Mouse (Mus musculus): ENCODE results near the gene Olfm1.

Olfm1 gene

DNA sequence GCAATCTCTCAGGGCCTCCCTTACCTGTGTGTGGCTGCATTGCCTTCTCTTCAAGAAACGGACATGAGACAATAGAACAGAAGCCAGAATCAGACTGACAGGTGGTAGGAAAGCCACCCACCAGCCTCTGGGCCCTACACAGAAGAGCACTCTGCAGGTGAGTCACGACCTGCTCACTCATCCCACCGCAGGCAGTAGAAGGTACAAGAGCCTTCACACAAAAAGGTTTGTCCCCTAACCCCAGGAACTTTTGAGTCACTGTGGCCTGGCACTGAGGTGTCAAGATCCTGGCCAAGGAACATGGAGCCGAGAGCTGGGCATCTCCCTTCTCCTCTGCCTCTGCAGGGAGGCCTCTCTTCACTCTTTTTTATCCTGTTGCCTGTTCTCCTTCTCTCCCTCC, 42.3 kb downstream of the Olfm1 start:
- DNase-seq (ENCODE audit: low spot score in 2 of 2), result no peak

GRCm38 (mm10) chr2:28236447-28236846, 43.7 kb downstream of the Olfm1 start:
- no peak for DNase-seq (ENCODE audit: low spot score in 2 of 2)

DNA sequence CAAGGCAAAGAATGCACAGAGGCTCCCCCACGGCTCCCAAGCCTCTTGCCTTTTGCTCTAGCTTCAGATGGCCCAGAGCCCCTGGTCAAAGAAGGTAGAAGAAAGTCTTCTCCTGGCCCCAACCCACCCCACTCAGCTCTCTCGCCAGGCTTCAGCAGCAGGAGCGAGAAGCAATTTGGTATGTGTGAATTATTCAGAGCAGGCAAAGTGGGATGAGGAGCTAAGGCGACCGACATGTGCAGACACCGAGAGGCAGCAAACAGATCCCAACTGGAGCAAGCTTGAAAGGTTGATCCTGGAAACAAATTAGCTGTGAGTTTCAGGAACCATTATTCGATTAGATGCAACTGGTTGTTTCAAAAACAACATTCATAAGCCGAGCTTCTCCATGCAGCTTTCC, 46.8 kb downstream of the Olfm1 start:
- DNase-seq (ENCODE audit: low spot score in 2 of 2), result no peak

DNA sequence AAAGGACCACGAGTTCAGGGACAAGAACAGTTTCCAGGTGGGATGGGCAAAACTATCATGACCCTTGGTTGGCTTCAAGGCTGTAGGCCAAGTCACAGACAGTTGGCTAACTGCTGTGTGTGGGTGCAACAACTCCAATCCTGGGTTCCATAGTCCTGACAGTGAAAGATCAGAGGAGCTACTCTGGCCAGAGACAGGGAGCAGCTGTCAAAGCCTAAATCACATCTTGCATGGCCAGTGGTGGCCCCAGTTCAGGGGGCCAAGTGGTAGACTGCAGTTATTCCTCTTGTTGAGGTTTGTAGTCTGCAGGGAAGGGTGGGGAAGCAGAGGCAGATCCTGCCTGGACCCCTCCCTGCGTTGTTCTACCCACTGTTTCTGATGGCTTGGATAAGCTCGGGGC, 48.1 kb downstream of the Olfm1 start:
- no peak for DNase-seq (ENCODE audit: low spot score in 2 of 2)

DNA sequence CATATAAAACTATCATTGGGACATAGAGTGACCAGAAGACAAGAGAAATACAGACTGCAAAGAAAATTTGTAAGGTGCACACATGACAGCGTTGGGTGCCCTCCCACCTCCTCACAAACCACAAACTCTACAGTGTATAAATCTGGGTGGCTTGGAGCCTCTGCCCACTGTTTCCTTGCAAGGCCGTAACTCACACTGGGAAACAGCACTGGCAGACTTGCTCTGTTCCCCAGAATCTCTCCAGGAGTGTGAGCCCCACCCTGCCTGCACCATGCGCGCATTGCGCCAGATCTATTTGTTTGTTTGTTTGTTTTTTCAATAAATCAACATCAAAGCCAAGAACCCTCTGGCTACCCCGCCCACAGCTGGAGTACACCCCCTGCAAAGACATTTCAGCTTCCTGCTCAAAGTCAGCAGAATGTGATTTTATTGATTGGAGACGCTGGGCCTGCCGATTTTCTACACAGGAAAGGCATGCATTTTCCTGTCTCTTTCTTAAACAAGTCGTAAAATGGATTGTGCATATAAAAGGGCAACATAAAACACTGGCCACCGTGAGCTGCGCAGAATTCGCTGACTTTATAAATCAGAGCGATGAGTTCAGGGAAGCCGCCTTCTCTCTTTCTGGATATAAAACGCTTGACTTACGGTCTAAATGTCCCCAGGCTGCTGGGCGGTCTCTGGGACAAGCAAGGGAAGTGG, 48.9 kb downstream of the Olfm1 start:
- no peak for DNase-seq (ENCODE audit: low spot score in 2 of 2)

DNA sequence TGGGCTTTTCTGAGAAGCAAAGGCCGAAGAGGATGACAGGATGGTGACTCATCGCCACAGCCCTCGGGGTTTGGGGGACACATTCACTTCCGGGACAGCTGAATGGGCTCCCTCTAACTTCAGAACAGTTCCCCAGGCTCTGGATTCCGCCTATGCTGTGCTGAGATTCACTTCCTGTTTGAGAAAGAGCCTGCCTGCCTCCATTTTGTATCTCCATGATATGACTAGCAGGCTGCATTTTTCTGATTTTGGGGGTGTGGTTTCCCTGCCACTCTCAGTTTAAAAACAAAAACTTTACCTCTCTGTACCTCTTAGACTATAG, 49.4 kb downstream of the Olfm1 start:
- DNase-seq (ENCODE audit: low spot score in 2 of 2), result no peak

- no peak for DNase-seq (ENCODE audit: low spot score in 2 of 2)
These were observed 52.0 kb downstream of the Olfm1 start for GRCm38 (mm10) chr2:28244667-28245395.

- no peak for DNase-seq (ENCODE audit: low spot score in 2 of 2)
These were observed 53.4 kb downstream of the Olfm1 start for GRCm38 (mm10) chr2:28246110-28246653.

GRCm38 (mm10) chr2:28247098-28247497, 54.3 kb downstream of the Olfm1 start:
- DNase-seq (ENCODE audit: low spot score in 2 of 2), result peak in 1 of 2 experiments; percentile 16

- no peak for DNase-seq (ENCODE audit: low spot score in 2 of 2)
These were observed 59.8 kb downstream of the Olfm1 start for GRCm38 (mm10) chr2:28252554-28252953.

DNA sequence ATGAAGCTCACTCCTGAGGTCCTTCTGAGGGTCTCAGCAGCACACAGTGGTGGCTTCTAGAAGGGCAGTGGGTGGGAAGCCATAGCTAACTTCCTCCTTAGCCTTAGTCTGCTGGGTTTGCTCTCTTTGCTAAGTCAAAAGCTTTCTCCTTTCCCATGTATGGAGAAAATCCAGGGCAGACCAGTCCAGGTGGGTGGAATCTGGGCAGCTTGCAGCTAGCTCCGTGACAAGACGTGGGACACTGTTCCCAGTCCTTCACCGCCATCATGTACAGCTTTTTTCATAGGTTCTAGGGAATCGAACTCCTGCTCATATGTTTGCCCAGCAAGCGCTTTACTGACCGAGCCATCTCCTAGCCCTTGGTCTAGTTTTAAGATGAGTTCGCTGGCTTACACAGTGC, 63.2 kb downstream of the Olfm1 start:
- DNase-seq (ENCODE audit: low spot score in 2 of 2), result no peak

DNA sequence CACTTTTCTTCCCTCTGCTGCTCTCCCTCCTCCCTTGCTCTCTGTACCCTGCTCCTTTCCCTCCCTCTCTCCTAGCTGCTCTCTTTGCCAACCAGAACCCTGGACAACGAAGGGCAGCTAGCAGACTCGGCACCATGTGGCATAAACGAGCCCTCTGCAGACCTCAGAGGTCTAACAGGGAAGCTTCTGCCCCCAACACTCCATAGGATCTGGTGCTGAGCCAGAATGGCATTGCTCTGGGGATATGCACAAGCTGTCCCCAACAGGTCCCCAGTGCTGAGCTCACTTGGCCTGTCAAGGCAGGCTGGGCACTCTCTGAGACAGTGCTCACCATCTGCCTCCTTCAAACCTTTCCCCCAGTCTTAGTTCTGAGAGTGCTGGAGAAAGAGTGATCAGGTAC, 68.6 kb downstream of the Olfm1 start:
- peak in 1 of 2 experiments; percentile 31 for DNase-seq (ENCODE audit: low spot score in 2 of 2)

- DNase-seq (ENCODE audit: low spot score in 2 of 2), result no peak
These were observed 75.0 kb downstream of the Olfm1 start for GRCm38 (mm10) chr2:28267776-28268275.

- DNase-seq (ENCODE audit: low spot score in 2 of 2), result peak in 1 of 2 experiments; percentile 34
These were observed 77.8 kb downstream of the Olfm1 start for GRCm38 (mm10) chr2:28270561-28270960.

GRCm38 (mm10) chr2:28272218-28272965, 79.6 kb downstream of the Olfm1 start:
- no peak for DNase-seq (ENCODE audit: low spot score in 2 of 2)

GRCm38 (mm10) chr2:28274006-28274405, 81.2 kb downstream of the Olfm1 start:
- no peak for DNase-seq (ENCODE audit: low spot score in 2 of 2)

- DNase-seq (ENCODE audit: low spot score in 2 of 2), result no peak
These were observed 82.6 kb downstream of the Olfm1 start for GRCm38 (mm10) chr2:28275345-28275744.

DNA sequence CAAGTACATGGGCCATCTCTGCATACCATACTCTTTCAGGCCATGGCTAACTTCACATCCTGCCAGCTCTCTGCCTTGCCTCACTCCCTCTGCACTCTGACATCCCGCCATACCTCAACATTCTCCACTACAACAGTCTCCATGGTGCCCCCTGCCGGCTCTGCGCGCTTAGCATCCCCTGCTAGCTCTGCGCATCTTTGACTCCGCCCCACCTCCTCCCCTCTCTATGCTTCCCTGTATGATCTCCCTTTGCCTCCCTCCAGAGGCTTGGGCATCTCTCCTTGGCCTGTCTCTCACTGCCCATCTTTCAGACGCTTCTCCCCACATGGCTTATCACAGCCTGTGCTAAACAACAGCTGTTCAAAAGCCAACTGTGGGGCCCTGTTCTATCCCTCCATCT, 85.4 kb downstream of the Olfm1 start:
- DNase-seq (ENCODE audit: low spot score in 2 of 2), result peak; percentile 53 to 80

DNA sequence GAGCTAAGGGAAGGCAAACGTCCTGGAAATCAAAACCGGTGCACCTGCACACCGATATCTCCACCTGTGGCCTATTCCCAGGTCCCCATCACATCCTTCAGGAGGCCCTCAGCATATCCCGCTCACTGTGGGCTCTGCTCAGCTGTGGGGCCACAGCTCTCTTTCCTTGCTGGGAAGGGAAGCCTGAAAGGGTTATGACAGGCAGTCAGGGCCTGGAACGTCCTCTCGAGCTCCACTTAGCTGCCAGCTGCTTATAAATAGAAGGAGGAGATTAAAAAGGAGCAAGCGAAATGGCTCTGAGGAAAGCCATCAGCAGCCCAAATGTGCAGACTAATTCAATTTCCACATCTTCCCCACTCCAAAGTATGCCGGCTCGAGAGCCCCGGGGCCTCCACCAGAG, 86.1 kb downstream of the Olfm1 start:
- no peak for DNase-seq (ENCODE audit: low spot score in 2 of 2)

Data from cerebellum, postnatal 4 days (tissue).